Mouse (Mus musculus): ENCODE measurements around the gene Col25a1. TPM values are rescaled to one million over a fixed set of nuclear protein-coding genes. Genes with fewer than 3 reads are reported as not detected.
A peak's percentile ranks its signal among the peaks of the same experiment; 100 is the strongest.

Col25a1 gene
- polyA plus RNA-seq, 2 experiments: 0.94 to 1.1 TPM

- no peak for TF ChIP-seq CTCF (IDR thresholded peaks at IDR 0.05; ENCODE audit: low read depth)
- no peak for TF ChIP-seq EP300 (IDR thresholded peaks at IDR 0.05; ENCODE audit: low read depth)
- no peak overlapping the region for H3K9ac ChIP-seq (replicated peaks)
- DNase-seq (ENCODE audit: low read depth in 3 of 3, low spot score in 3 of 3) (no peak), ATAC-seq (ENCODE audit: insufficient read depth) (no peak)
- H3K36me3 ChIP-seq (replicated peaks; ENCODE audit: control insufficient read depth, insufficient read depth, low read depth): no peaks in the 10 kb centered on the region
- WGBS (ENCODE audit: insufficient replicate concordance): 73% methylated on average over 9 of the region's 9 CpGs
- no peak overlapping the region for H3K27ac ChIP-seq
- no peaks in the 10 kb centered on the region for H3K9me3 ChIP-seq (ENCODE audit: control insufficient read depth, low read length)
- no peak overlapping the region for H3K4me3 ChIP-seq (ENCODE audit: insufficient read depth in 1 of 2, low read depth in 2 of 2, low read length in 2 of 2)
- no peaks in the 10 kb centered on the region for H3K27me3 ChIP-seq (ENCODE audit: control insufficient read depth, insufficient read depth, low read length)
- H3K4me2 ChIP-seq (ENCODE audit: low read depth): no peak overlapping the region
- no peaks in the 10 kb centered on the region for H3K4me1 ChIP-seq (replicated peaks; ENCODE audit: control insufficient read depth in 2 of 2, insufficient read depth in 2 of 2, low read length in 1 of 2)
Observed at GRCm38 (mm10) chr3:130090460-130090859, 40.8 kb upstream of the Col25a1 start.

- no peaks in the 10 kb centered on the region for H3K4me1 ChIP-seq (replicated peaks; ENCODE audit: control insufficient read depth in 2 of 2, insufficient read depth in 2 of 2, low read length in 1 of 2)
- H3K27me3 ChIP-seq (ENCODE audit: control insufficient read depth, insufficient read depth, low read length): no peaks in the 10 kb centered on the region
- H3K4me3 ChIP-seq (ENCODE audit: insufficient read depth in 1 of 2, low read depth in 2 of 2, low read length in 2 of 2): no peak overlapping the region
- H3K4me2 ChIP-seq (ENCODE audit: low read depth): no peak overlapping the region
- no peaks in the 10 kb centered on the region for H3K36me3 ChIP-seq (replicated peaks; ENCODE audit: control insufficient read depth, insufficient read depth, low read depth)
- H3K9me3 ChIP-seq (ENCODE audit: control insufficient read depth, low read length): no peaks in the 10 kb centered on the region
- ATAC-seq (ENCODE audit: insufficient read depth) (no peak), DNase-seq (ENCODE audit: low read depth in 3 of 3, low spot score in 3 of 3) (no peak)
- H3K9ac ChIP-seq (replicated peaks): no peak overlapping the region
- 66% methylated on average over 5 of the region's 5 CpGs for WGBS (ENCODE audit: insufficient replicate concordance)
- TF ChIP-seq EP300 (IDR thresholded peaks at IDR 0.05; ENCODE audit: low read depth) (no peak), CTCF (IDR thresholded peaks at IDR 0.05; ENCODE audit: low read depth) (no peak)
- no peak overlapping the region for H3K27ac ChIP-seq
Observed at GRCm38 (mm10) chr3:130094125-130094704, 37.1 kb upstream of the Col25a1 start.

DNA sequence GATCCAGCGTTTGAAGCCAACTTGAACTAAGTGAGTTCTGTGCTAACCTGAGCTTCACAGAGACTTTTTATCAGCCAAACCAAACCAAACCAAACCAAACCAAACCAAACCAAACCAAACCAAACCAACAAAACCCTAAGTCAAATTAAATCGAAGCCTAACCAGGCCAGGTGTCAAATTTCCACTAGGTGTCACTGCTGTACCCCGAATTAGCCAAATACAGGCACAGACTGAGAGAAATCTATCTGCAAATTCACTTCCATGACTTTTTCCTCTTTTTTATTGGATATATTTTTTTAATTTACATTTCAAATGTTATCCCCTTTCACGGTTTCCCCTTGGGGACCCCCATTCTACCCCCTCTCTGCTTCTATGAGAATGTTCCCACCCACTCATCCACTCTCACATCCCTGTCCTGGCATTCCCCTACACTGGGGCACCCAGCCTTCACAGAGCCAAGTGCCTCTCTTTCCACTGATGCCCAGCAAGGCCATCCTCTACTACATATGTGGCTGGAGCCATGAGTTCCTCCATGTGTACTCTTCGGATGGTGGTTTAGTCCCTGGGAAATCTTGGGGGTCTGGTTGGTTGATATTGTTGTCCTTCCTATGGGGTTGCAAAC lies 36.0 kb upstream of the Col25a1 start:
- TF ChIP-seq CTCF (IDR thresholded peaks at IDR 0.05; ENCODE audit: low read depth) (peak; percentile 49), EP300 (IDR thresholded peaks at IDR 0.05; ENCODE audit: low read depth) (no peak)
- Histone ChIP-seq H3K9me3 (ENCODE audit: control insufficient read depth, low read length) (no peaks in the 10 kb centered on the region), H3K27ac (no peak overlapping the region), H3K4me1 (replicated peaks; ENCODE audit: control insufficient read depth in 2 of 2, insufficient read depth in 2 of 2, low read length in 1 of 2) (no peaks in the 10 kb centered on the region), H3K4me3 (ENCODE audit: insufficient read depth in 1 of 2, low read depth in 2 of 2, low read length in 2 of 2) (no peak overlapping the region), H3K9ac (replicated peaks) (no peak overlapping the region), H3K36me3 (replicated peaks; ENCODE audit: control insufficient read depth, insufficient read depth, low read depth) (no peaks in the 10 kb centered on the region), H3K4me2 (ENCODE audit: low read depth) (no peak overlapping the region), H3K27me3 (ENCODE audit: control insufficient read depth, insufficient read depth, low read length) (no peaks in the 10 kb centered on the region)
- WGBS (ENCODE audit: insufficient replicate concordance): 31% methylated on average over 5 of the region's 5 CpGs
- ATAC-seq (ENCODE audit: insufficient read depth) (no peak), DNase-seq (ENCODE audit: low read depth in 3 of 3, low spot score in 3 of 3) (no peak)

DNA sequence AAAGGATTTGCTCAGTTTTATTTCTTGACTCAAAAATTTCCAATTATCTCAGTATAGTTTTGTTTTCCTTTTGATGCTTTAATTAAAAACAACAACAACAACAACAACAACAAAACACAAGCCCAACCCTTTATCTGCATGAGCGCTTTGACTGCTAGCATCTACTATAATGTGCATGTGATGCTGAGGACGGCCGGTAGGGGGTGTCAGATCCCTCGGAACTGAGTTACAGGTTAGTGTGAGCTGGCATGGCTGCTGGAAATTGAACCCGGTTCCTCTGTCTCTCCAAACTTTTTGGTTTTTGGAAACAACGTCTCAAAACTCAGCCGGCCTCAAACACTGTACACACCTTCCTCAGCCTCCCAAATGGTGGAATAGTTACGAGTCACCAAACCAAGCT lies 27.8 kb upstream of the Col25a1 start:
- Histone ChIP-seq H3K4me2 (ENCODE audit: low read depth) (no peak overlapping the region), H3K9ac (replicated peaks) (no peak overlapping the region), H3K9me3 (ENCODE audit: control insufficient read depth, low read length) (no peaks in the 10 kb centered on the region), H3K4me1 (replicated peaks; ENCODE audit: control insufficient read depth in 2 of 2, insufficient read depth in 2 of 2, low read length in 1 of 2) (no peaks in the 10 kb centered on the region), H3K27me3 (ENCODE audit: control insufficient read depth, insufficient read depth, low read length) (no peaks in the 10 kb centered on the region), H3K27ac (no peak overlapping the region), H3K4me3 (ENCODE audit: insufficient read depth in 1 of 2, low read depth in 2 of 2, low read length in 2 of 2) (no peak overlapping the region), H3K36me3 (replicated peaks; ENCODE audit: control insufficient read depth, insufficient read depth, low read depth) (no peaks in the 10 kb centered on the region)
- 55% methylated on average over 8 of the region's 8 CpGs for WGBS (ENCODE audit: insufficient replicate concordance)
- TF ChIP-seq CTCF (IDR thresholded peaks at IDR 0.05; ENCODE audit: low read depth) (peak; percentile 61), EP300 (IDR thresholded peaks at IDR 0.05; ENCODE audit: low read depth) (no peak)
- DNase-seq (ENCODE audit: low read depth in 3 of 3, low spot score in 3 of 3) (no peak), ATAC-seq (ENCODE audit: insufficient read depth) (no peak)

DNA sequence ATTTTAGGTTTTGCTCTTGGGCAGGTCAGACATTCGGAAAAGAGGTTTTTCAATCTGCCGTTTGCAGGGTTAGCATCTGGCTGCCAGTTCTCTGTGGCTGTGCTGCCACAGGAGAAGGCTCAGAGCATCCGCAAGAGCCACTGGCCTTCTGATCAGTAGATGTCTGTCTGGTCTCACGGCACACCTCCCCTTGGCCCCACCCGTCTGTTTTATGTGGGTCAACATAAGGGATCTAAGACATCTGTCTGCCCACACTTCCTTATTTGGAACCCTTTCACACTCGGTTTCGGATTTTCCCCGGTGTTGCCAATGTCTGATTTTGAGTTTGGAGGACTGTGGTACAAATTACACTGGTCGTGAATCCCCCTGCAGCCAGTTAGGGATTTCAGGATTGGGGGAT lies 26.8 kb upstream of the Col25a1 start:
- Histone ChIP-seq H3K4me2 (ENCODE audit: low read depth) (no peak overlapping the region), H3K27ac (no peak overlapping the region), H3K4me3 (ENCODE audit: insufficient read depth in 1 of 2, low read depth in 2 of 2, low read length in 2 of 2) (no peak overlapping the region), H3K27me3 (ENCODE audit: control insufficient read depth, insufficient read depth, low read length) (no peaks in the 10 kb centered on the region), H3K36me3 (replicated peaks; ENCODE audit: control insufficient read depth, insufficient read depth, low read depth) (no peaks in the 10 kb centered on the region), H3K4me1 (replicated peaks; ENCODE audit: control insufficient read depth in 2 of 2, insufficient read depth in 2 of 2, low read length in 1 of 2) (no peaks in the 10 kb centered on the region), H3K9ac (replicated peaks) (no peak overlapping the region), H3K9me3 (ENCODE audit: control insufficient read depth, low read length) (no peaks in the 10 kb centered on the region)
- WGBS (ENCODE audit: insufficient replicate concordance): 62% methylated on average over 9 of the region's 9 CpGs
- ATAC-seq (ENCODE audit: insufficient read depth) (no peak), DNase-seq (ENCODE audit: low read depth in 3 of 3, low spot score in 3 of 3) (no peak)
- TF ChIP-seq EP300 (IDR thresholded peaks at IDR 0.05; ENCODE audit: low read depth) (no peak), CTCF (IDR thresholded peaks at IDR 0.05; ENCODE audit: low read depth) (no peak)

All from liver, embryonic 14.5 days (tissue).